Mouse (Mus musculus) liver, adult 2 months (tissue): ENCODE measurements around the gene Defa21.

Experiments used
- CTCF ChIP-seq: fragments of 200-500 bp; IDR thresholded peaks from 2 replicates; pipeline ENCODE4 v1.5.1; 2011; ENCODE audit warnings: low read depth, low read length, control low read depth
- POLR2A ChIP-seq: fragments of 200-500 bp; IDR thresholded peaks from 2 replicates; pipeline ENCODE4 v1.6.1; 2011; ENCODE audit warnings: low read length, control low read depth; ENCODE audit not compliant: insufficient read depth; ENCODE audit errors: extremely low read depth

DNA sequence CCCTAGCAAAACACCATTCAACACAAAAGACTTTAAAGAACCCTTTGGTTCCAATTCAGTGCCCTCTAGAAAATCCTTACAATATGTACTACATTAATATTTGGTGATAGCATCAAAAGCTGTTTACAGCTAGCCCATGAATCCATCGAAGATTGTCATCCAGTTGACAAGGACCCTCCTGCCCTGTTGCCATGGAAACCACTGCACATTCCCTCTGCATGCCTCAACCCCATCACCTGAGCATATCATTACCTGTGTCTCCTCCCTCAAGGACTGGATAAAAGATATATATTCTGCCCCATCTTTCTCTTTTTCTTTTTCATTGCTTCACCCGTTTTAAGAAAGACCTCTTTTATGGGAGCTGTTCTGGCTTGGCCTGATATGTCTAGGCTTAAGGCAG is 28.6 kb upstream of the Defa21 start:
- TF ChIP-seq CTCF: no peak
- TF ChIP-seq POLR2A: no peak
